Mouse (Mus musculus) ES-E14 (cell line): ENCODE data around the gene Tmem30a.

Source experiments
- CHD2 ChIP-seq: IDR thresholded peaks from 2 replicates; pipeline ENCODE4 v1.6.1; 2014; ENCODE audit warnings: mild to moderate bottlenecking, low read depth, low read length, inconsistent platforms
- MAFK ChIP-seq: IDR thresholded peaks from 2 replicates; pipeline ENCODE4 v1.6.1; 2014; ENCODE audit warnings: mild to moderate bottlenecking, low read depth, low read length, inconsistent platforms; ENCODE audit not compliant: insufficient read depth

- no peak for TF ChIP-seq MAFK
- no peak for TF ChIP-seq CHD2
Measured at GRCm38 (mm10) chr9:79827072-79827471, 33.8 kb upstream of the Tmem30a start.
